Mouse (Mus musculus) midbrain, embryonic 14.5 days (tissue): ENCODE measurements around the gene Lmnb2. TPM values are rescaled to one million over a fixed set of nuclear protein-coding genes. Genes with fewer than 3 reads are reported as not detected.

Source experiments
- ATAC-seq: fragments of 200-750 bp; cut with Nextera tagmentation; 2 replicates; pipeline ENCODE4 v1.8.0; 2017; ENCODE audit warnings: moderate number of reproducible peaks, moderate library complexity; ENCODE audit not compliant: low FRiP score, low TSS enrichment
- DNase-seq: peaks from one replicate; pipeline ENCODE4 v3.0.0-alpha.2; 2015
- H3K27ac ChIP-seq: fragments of 300-500 bp; sonication (generic); replicated peaks from 2 replicates; pipeline ENCODE4 v1.5.1; 2014; ENCODE audit warnings: mild to moderate bottlenecking, low read depth, low read length, moderate library complexity
- H3K27me3 ChIP-seq: fragments of 300-500 bp; sonication (generic); 2 replicates; pipeline ENCODE4 v1.6.1; 2014; ENCODE audit warnings: low read length, control low read depth, mixed read lengths; ENCODE audit not compliant: control insufficient read depth, insufficient read depth
- H3K36me3 ChIP-seq: fragments of 300-500 bp; sonication (generic); 2 replicates; pipeline ENCODE4 v1.6.1; 2014; ENCODE audit warnings: low read length, control low read depth; ENCODE audit not compliant: control insufficient read depth, insufficient read depth
- H3K4me1 ChIP-seq: fragments of 300-500 bp; sonication (generic); 2 replicates; pipeline ENCODE4 v1.6.1; 2014; ENCODE audit warnings: mild to moderate bottlenecking, antibody characterized with exemption, low read length, control low read depth; ENCODE audit not compliant: control insufficient read depth, insufficient read depth
- H3K4me2 ChIP-seq: fragments of 300-500 bp; sonication (generic); 2 replicates; pipeline ENCODE4 v1.6.1; 2014; ENCODE audit warnings: mild to moderate bottlenecking, low read length, moderate library complexity
- H3K4me3 ChIP-seq: fragments of 300-500 bp; sonication (generic); replicated peaks from 2 replicates; pipeline ENCODE4 v1.5.1; 2014; ENCODE audit warnings: low read depth, low read length
- H3K9ac ChIP-seq: fragments of 300-500 bp; sonication (generic); replicated peaks from 2 replicates; pipeline ENCODE4 v1.6.1; 2014; ENCODE audit warnings: mild to moderate bottlenecking, low read length, moderate library complexity
- H3K9me3 ChIP-seq: fragments of 300-500 bp; sonication (generic); 2 replicates; pipeline ENCODE4 v1.6.1; 2016; ENCODE audit warnings: low read length, control low read depth, mixed read lengths; ENCODE audit not compliant: control insufficient read depth
- WGBS: fragments of 180-500 bp; shearing (Covaris S2); extraction: QIAGEN DNeasy Blood & Tissue Kit; methylation state at CpG from one replicate; pipeline ENCODE4 v1.1.7; 2014; 5-methylcytosine and 5-hydroxymethylcytosine counted together
- polyA plus RNA-seq: library from polyadenylated mRNA; unstranded; fragments of >200 nt; fragmentation: Nextera tagmentation; extraction: Ambion mirVana; gene quantifications from 2 replicates; pipeline ENCODE4 v1.2.1, GENCODE M21; 2014

The Lmnb2 gene
- polyA plus RNA-seq, 1 experiment from 2014 or later: 13.9 TPM

DNA sequence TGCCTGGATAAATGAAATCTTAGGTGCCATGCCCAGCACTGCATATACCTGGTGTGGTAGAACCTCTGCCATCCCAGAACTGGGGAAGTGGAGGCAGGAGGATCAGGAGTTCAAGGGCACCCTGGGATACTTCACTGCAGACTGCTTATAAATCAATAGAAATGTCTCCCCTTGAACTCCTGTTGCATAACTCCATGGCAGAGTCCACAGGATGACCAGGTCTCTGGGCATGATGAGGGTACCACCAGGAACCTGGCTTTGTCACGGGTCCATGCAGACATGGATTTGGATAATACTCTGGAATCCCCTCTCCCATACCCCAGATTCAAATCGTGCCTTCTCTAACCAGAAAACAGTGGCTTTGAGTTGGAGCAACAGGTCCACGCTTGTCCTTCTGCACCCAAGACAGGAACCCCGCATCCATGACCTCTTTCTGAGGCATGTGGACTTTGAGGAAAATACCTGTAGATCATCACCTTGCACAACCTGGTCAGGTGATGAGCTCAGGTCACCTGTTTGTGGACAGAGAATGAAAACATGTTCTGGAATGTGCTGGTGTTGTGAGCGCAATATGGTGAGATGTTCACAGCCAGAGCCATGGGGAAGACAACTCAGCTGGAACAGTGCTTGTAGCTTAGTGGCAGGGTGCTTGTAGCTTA is 41.1 kb upstream of the Lmnb2 start:
- Histone ChIP-seq H3K27ac (no peak overlapping the region), H3K4me1 (no peaks in the 10 kb centered on the region), H3K9me3 (no peaks in the 10 kb centered on the region), H3K9ac (no peak overlapping the region), H3K27me3 (no peaks in the 10 kb centered on the region), H3K36me3 (no peaks in the 10 kb centered on the region), H3K4me3 (no peak overlapping the region), H3K4me2 (no peak overlapping the region)
- ATAC-seq: no peak
- 89% methylated on average over 5 of the region's 5 CpGs for WGBS
- no peak for DNase-seq

GRCm38 (mm10) chr10:80957791-80958190 is 39.7 kb upstream of the Lmnb2 start:
- ATAC-seq: no peak
- Histone ChIP-seq H3K4me2 (no peak overlapping the region), H3K9ac (no peak overlapping the region), H3K9me3 (no peaks in the 10 kb centered on the region), H3K4me1 (no peaks in the 10 kb centered on the region), H3K27me3 (no peaks in the 10 kb centered on the region), H3K36me3 (no peaks in the 10 kb centered on the region), H3K27ac (no peak overlapping the region), H3K4me3 (no peak overlapping the region)
- WGBS: 66% methylated on average over 4 of the region's 4 CpGs
- DNase-seq: no peak

DNA sequence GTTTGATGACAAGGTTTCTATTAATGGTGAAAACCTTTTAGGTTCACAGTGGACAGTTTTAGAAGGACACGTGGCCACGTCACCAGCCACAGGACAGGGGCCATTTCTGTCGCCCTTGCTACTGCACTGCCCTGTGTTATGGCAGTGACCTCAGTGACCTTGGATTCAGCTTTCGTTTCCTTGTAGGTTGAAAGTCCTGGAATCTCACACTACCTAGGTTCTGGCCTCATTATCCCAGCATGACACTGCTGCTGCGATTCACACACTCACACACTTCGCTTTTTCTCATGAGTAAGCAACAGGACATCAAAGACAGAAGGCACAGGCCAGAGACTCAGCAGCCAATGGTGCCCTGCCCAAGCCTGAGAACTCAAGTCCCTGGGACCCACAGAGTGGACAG is 38.9 kb upstream of the Lmnb2 start:
- no peak overlapping the region for H3K27ac ChIP-seq
- DNase-seq: no peak
- no peak overlapping the region for H3K4me3 ChIP-seq
- no peaks in the 10 kb centered on the region for H3K4me1 ChIP-seq
- H3K9ac ChIP-seq: no peak overlapping the region
- no peak for ATAC-seq
- WGBS: 83% methylated on average over 6 of the region's 6 CpGs
- H3K9me3 ChIP-seq: no peaks in the 10 kb centered on the region
- no peaks in the 10 kb centered on the region for H3K36me3 ChIP-seq
- H3K4me2 ChIP-seq: no peak overlapping the region
- H3K27me3 ChIP-seq: no peaks in the 10 kb centered on the region

DNA sequence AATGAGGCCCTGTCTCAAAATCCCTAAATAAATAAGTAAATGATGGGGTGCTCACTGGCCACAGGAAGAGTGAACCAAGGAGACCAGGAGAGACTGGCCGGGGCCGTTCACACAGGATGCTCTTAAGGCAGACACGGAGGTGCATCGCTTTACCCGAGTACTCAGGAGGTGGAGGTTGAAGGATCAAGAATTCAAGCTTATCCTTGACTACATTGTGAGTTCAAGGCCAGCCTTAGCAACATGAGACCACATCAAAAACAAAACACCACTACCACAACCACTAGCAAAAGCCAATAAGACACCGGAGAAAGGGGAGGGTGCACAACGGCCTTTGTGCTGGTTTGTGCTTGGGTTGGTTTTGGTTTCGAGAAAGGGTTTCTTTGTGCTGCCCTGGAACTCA is 38.3 kb upstream of the Lmnb2 start:
- WGBS: 95% methylated on average over 8 of the region's 8 CpGs
- ATAC-seq: no peak

DNA sequence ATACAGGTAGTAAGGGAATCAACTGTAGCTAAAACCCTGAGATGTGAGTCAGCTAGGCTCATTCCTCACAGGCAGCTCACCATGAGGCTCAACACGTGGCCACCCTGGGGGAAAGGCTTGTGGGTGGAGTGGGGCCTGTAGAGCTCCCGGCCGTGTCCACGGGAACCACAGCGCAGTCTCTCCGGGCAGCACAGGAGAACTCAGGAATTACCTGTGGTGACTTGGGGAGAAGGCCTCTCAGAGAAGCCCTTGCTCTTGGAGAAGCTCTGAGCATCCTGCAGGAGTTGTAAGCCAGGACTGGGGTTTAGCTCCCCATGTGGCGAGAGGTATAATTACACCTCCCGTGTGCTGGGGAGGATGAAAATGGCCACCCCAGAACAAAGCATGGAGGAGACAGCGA is 37.5 kb upstream of the Lmnb2 start:
- H3K9me3 ChIP-seq: no peaks in the 10 kb centered on the region
- no peak overlapping the region for H3K27ac ChIP-seq
- H3K4me3 ChIP-seq: no peak overlapping the region
- H3K9ac ChIP-seq: no peak overlapping the region
- ATAC-seq (peak; percentile 20; the same call in 1 of the 2 replicates), DNase-seq (peak; percentile 81)
- H3K27me3 ChIP-seq: no peaks in the 10 kb centered on the region
- no peak overlapping the region for H3K4me2 ChIP-seq
- 19% methylated on average over 9 of the region's 9 CpGs for WGBS
- no peaks in the 10 kb centered on the region for H3K4me1 ChIP-seq
- H3K36me3 ChIP-seq: no peaks in the 10 kb centered on the region

More for the DNA sequence above, 38.3 kb upstream of the Lmnb2 start:
- H3K9me3 ChIP-seq: no peaks in the 10 kb centered on the region
- no peaks in the 10 kb centered on the region for H3K36me3 ChIP-seq
- no peak for DNase-seq
- no peak overlapping the region for H3K9ac ChIP-seq
- no peak overlapping the region for H3K4me3 ChIP-seq
- H3K4me2 ChIP-seq: no peak overlapping the region
- no peaks in the 10 kb centered on the region for H3K27me3 ChIP-seq
- H3K4me1 ChIP-seq: no peaks in the 10 kb centered on the region
- H3K27ac ChIP-seq: no peak overlapping the region

- ATAC-seq (no peak), DNase-seq (no peak)
- H3K4me2 ChIP-seq: no peak overlapping the region
- H3K9ac ChIP-seq: no peak overlapping the region
- no peaks in the 10 kb centered on the region for H3K36me3 ChIP-seq
- WGBS: 80% methylated on average over 6 of the region's 6 CpGs
- no peaks in the 10 kb centered on the region for H3K27me3 ChIP-seq
- no peaks in the 10 kb centered on the region for H3K9me3 ChIP-seq
- no peak overlapping the region for H3K4me3 ChIP-seq
- H3K4me1 ChIP-seq: no peaks in the 10 kb centered on the region
- H3K27ac ChIP-seq: no peak overlapping the region
Observed at GRCm38 (mm10) chr10:80954843-80955242, 36.8 kb upstream of the Lmnb2 start.

GRCm38 (mm10) chr10:80954415-80954814 is 36.4 kb upstream of the Lmnb2 start:
- DNase-seq: no peak
- H3K27ac ChIP-seq: no peak overlapping the region
- no peaks in the 10 kb centered on the region for H3K9me3 ChIP-seq
- no peaks in the 10 kb centered on the region for H3K4me1 ChIP-seq
- H3K4me3 ChIP-seq: no peak overlapping the region
- H3K36me3 ChIP-seq: no peaks in the 10 kb centered on the region
- WGBS: 78% methylated on average over 13 of the region's 13 CpGs
- H3K4me2 ChIP-seq: no peak overlapping the region
- no peak for ATAC-seq
- no peak overlapping the region for H3K9ac ChIP-seq
- no peaks in the 10 kb centered on the region for H3K27me3 ChIP-seq

DNA sequence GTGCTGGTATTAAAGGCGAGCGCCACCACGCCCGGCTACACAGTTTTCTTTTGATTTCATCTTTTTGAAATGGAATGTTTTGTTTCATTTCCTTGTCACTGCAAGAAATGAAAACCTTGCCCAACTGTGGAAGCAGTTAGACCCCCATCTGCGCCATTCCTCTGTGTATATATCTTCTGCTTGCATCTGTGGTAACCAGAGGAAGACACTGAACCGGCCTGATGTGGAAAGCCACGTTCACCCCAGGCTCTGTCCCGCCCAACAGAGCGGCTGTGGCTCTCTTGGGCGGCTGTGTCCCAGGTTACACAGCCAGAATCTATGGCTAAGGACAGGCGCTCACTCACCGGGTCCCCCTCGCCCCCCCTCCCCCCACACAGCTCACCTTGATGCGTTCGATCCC is 34.4 kb upstream of the Lmnb2 start:
- Histone ChIP-seq H3K4me1 (no peaks in the 10 kb centered on the region), H3K4me2 (no peak overlapping the region), H3K36me3 (no peaks in the 10 kb centered on the region), H3K9ac (no peak overlapping the region), H3K9me3 (no peaks in the 10 kb centered on the region), H3K4me3 (no peak overlapping the region), H3K27me3 (no peaks in the 10 kb centered on the region), H3K27ac (no peak overlapping the region)
- ATAC-seq (no peak), DNase-seq (no peak)
- 76% methylated on average over 15 of the region's 15 CpGs for WGBS

GRCm38 (mm10) chr10:80951761-80952390 is 33.8 kb upstream of the Lmnb2 start:
- H3K9ac ChIP-seq: no peak overlapping the region
- H3K9me3 ChIP-seq: no peaks in the 10 kb centered on the region
- H3K36me3 ChIP-seq: no peaks in the 10 kb centered on the region
- DNase-seq (no peak), ATAC-seq (no peak)
- no peak overlapping the region for H3K4me3 ChIP-seq
- H3K4me2 ChIP-seq: no peak overlapping the region
- H3K27me3 ChIP-seq: no peaks in the 10 kb centered on the region
- H3K27ac ChIP-seq: no peak overlapping the region
- no peaks in the 10 kb centered on the region for H3K4me1 ChIP-seq
- WGBS: 78% methylated on average over 10 of the region's 10 CpGs
